Mouse (Mus musculus): ENCODE measurements around the gene Cdx2. TPM values are rescaled to one million over a fixed set of nuclear protein-coding genes. Genes with fewer than 3 reads are reported as not detected.

Gene Cdx2
- not detected for total RNA-seq (2021)
- long read RNA-seq, experiment 1: 0 reads
- long read RNA-seq, experiment 2: 0 reads

DNA sequence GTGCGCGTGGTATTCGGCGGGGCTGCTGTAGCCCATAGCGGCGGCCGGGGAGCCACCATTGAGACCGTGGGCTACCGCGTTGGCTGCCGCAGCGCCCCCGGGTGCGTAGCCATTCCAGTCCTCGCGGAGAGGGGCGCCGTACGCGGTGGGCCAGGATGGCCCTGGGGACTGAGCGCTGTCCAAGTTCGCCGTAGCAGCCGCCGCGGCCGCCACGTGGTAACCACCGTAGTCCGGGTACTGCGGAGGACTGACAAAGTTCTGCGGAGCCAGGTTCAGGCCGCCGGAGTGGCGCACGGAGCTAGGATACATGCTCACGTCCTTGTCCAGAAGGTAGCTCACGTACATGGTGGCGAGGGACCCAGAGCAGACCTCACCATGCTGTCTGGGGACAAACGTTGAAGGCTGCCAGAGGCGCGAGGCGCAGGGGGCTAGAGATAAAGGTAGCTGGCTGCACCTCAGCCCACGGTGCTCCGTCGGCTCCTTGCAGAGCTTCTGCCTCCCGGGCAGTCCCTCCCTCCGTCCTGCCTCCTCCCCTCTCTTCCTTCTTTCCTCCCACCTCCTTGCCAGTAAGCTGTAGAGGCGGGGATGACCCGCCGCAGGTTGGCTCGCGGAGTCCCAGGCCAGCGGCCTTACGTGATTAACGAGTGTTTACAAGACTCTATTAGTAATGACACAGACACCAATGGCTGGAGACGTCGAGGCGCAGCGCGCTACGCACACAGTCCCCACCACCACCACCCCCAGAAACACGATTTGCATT is at the start of gene Cdx2:
Gene Cdx2 (minus strand): TSS at position 633 of the 760 bp plus-strand sequence.
- DNase-seq: no peak
- intact Hi-C loops (cut with DNase I): no loop called here

DNA sequence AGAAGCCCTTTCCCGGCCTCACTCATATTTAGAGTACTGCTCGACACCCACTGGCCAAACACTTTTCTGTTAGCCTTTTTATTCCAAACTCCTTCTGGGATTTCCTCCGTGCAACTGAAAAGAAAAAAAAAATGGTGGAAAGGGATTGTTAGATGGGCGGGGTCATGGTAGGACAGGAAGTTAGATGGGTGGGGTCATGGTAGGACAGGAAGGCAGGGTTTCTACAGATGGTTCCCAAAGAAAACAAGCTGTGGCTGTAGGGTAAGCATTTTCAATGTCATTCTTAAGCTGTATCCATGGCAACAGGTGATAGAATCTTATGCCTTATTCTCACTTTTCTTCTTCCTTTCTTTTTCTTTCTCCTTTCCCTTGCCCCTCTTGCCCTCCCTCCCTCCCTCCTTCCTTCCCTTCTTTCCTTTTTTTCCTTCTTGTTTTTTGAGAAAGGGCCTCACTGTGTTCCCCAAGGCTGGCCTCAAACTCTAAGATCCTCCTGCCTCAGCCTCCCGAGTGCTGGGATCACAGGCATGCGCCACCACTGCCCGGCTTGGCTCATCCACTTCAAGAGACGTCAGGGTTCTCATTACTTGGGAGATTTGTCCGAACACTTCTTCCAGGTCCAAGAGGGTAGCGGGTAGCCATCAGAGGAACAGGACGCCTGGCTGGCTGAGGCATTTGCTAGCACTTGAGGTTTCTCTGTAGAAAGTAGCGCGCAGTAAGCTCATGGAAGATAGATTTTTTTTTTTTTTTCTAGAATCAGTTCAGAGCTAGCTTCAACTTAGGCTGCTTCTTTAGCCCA is 49.4 kb upstream of the Cdx2 start:
- no peak for DNase-seq
- intact Hi-C loops (cut with DNase I): no loop called here

DNA sequence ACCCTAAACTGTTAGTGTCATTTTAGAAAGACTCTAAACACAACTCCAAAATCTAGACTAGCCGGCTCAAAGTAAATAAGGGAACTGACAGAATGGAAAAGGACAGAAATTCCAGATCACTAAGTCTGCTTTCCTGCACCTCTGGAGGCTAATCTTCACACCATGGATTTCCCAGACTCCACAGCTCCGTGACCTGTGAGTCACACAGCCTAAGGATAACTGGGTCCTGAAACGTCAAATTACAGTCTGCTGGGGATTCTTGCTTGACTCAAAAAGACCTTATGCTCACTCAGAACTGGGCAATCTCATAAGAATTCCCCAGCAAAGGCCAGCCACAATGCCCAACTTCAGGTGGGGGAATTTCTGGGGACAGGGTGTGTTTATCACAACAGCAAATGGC is 48.7 kb upstream of the Cdx2 start:
- no peak for DNase-seq
- intact Hi-C loops (cut with DNase I): no loop called here

DNA sequence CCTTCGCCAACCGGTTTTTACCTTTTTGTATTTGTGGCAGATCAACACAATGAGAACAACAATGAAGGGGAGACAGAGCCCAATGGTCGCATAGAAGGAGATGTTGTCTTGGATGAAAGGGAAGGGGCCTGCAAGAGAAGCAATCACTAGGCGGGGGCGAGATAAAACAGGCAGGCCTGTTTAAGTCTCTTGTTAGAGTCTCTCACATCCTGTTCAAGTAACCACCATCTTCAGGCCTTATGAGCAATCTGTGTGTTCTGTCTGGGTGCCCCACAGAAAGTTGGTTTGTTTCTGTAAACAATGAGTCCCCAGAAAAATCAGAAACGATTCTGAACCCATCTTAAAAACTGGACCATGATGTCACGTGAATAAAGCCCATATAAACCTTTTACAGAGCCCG is 47.9 kb upstream of the Cdx2 start:
- intact Hi-C loops (cut with DNase I): no loop called here
- no peak for DNase-seq

DNA sequence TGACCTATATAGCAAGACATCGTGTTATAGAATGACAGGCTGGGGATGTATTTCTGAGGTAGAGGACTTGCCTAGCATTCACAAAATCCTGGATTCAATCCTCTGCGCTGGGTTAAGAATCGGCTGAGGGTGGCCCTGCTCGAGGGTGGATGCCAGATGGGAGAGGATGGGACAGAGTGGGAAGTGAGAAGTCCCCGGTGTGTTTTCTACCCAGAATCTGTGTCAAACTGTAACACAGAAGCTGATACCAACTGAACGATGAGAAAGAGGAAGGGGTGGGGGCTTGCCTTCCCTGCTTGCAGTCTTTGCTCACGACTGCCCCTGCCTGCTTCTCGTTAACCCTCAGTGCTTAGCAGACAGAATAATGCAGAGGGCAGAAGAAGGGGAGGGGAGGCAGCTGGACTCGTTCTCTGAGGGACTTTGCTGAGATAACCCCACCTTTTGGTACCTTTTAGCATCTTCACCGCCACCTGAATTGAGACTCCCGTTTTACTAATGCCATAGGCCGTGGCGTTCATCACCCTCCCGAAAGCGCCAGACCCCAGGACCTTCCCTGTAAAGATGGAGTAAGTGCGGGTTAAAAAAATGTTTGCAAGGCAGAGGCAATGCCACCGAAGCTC is 47.2 kb upstream of the Cdx2 start:
- intact Hi-C loops (cut with DNase I): no loop called here
- DNase-seq: no peak

DNA sequence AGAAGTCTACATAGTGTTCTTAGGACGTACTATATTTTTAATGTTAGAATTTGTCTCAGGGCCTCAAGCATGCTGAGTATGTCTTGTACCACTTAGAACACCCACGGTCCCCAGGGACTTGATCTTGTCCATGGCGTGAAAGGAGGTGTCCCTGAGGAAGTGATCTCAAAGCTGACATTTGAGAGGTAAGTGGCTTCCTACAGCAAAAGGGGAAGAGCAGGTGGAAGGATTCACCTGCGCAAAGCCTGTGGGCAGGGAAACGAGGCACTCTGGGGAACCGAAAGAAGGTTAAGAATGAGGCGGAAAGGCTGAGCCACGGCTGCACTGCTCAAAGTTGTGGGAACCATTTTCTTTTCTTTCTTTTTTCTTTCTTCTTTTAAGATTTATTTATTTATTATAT is 44.9 kb upstream of the Cdx2 start:
- DNase-seq: no peak
- intact Hi-C loops (cut with DNase I): no loop called here

DNA sequence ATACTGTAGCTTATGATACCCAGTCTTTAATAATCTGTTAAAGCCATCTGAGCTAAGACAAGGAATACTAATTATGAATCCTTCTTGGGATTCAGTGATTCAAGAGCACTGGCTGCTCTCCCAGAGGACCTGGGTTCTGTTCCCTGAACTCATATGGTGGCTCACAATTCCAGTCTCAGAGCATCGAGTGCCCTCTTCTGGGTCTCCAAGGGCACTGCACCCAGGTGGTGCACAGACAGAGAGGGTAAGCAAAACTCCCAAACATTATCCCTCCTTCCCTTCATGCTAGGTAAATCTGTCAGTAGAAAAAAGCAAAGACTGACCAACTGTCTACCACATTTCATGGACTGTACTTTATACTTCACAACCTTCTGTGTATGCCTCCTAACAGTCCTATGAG is 38.9 kb upstream of the Cdx2 start:
- intact Hi-C loops (cut with DNase I): no loop called here
- DNase-seq: no peak

DNA sequence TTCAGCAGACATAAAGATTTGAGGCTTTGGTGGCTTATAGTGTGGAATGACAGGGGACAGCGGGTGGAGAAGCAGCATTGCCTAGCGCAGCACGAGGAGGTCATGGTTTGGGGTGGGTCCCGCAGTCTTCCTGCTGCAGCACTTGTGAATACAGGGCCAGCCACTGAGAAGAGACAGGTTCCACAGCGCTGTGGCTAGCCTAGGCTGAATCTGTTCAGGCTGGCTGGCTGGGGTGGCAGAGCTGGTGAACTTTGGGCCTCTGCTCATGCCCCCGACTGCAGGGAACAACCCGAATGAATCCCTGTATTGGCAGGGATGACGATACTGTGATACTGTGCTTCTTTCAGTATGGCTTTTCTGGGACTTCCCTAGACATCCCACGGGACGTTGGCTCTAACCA is 36.8 kb upstream of the Cdx2 start:
- DNase-seq: no peak
- intact Hi-C loops (cut with DNase I): no loop called here

DNA sequence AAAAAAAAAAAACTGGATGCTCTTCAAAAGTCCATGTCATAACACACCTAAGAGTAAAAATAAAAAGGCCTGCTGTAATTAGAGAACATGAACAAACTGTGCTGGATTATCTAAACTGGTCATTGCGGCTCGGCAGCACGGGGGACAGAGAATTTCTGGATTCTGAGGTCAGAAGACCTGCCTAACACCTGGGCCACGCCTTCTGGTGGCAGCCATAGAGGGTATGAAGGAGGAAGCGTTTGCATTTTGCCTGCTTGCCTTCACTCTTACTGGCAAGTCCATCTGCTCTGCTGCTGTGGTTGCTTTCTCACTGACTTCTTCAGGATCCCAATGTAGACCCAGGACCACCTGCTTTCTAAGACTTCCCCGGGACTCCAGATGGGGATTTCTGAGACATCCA is 35.8 kb upstream of the Cdx2 start:
- intact Hi-C loops (cut with DNase I): no loop called here
- no peak for DNase-seq

DNA sequence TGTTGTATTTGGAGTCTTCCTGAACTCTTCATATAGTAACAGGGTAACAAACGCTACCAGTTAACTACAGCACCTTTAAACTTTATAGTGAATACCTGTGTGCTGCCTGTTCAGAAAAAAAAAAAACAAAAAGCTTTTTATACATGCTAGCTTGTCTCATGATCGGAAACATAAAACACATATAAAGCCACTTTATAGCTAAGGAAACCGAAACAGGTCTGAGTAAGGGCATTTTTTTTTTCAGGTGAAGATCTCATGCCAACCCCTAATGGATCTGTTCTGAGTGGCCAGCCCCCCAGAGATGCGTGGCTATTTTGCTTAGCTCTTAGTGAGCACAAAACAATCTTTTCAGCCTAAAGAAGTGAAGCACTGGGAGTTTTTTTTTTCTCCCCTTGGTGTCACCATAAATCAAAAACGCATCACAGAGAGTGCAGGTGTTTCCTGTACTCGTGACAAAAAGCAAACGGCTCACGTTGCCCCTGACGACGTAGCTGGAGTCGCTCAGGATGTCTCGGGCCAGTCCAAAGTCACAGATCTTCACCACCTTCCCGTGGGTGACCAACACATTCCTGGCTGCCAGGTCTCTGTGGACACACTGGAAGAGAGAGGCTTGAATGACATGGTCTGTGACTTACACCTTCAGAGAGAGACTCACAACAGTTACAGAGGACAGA is 33.8 kb upstream of the Cdx2 start:
- intact Hi-C loops (cut with DNase I): no loop called here
- no peak for DNase-seq

DNA sequence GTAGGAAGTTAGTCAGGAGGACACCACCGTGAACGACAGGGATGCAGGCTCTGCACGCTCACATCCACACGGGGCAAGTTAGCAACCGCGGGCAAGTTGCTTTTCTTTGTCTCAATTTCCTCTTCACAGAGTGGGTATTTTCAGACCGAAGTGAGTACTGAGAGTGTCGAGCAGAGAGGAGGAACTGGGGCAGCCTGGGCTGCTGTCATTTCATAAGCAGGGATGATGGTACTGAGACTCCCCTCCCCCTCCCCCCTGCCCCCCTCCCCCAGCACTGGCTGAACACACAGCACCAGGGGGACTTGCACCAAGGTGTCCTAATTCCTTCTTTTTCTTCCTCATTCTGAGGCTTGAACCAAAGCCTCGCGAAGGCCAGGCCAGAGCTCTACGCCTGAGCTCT is 32.5 kb upstream of the Cdx2 start:
- intact Hi-C loops (cut with DNase I): no loop called here
- DNase-seq: no peak

DNA sequence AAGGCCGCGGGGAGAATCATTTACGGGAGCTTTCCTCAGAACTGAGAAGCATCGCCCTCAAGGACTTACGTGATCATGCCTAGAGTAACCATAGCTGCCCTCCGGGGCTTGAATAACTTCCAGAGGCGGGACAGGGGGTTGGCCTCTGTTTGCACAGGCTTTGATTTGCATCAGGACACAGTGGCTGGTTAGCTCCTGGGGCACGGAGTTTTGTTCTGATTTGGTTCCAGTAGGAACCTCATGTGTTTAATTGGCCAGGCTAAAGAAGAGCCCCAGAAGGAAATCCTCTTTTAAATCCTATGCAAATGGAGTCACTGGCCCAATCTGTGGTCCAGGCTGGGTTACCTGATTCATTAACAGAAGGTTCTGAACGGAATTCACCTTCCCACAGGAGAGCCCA is 31.9 kb upstream of the Cdx2 start:
- intact Hi-C loops (cut with DNase I): no loop called here
- no peak for DNase-seq

DNA sequence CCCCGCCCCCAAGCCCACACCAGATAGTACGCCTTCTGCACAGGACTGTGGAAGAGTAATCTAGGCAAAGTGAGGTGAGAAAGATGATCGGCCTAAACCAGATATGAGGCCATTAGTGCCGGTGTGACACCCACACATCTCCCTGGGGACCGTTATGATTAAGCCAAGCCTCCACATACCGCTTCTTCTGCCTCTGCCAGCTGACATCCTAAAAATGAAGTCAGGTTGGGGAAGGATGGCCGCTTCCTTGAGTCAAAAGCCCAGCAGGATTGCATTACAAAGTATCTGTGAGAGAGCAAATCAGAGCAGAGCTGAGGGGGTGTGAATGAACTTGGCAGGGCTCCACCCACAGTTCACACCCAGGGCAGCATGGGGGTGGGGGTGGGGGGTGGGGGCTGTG is 25.6 kb upstream of the Cdx2 start:
- DNase-seq: no peak
- intact Hi-C loops (cut with DNase I): no loop called here

DNA sequence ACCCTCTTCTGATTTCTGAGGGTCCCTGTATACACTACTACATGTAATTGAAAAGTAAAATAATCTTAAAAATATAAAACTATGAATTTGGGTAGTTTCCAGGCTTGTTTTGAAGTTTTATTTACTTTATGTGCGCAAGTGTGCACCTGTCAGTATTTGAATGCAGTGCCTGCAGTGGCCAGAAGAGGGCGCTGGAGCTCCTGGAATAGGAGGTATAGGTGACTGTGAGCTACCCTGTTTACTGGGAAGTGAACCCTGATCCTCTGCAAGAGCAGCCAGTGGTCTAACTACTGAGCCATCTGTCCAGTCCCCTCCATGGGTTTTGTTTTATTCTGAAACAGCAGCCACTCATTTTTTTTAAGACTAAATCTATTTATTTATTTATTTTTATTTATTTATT is 24.5 kb upstream of the Cdx2 start:
- DNase-seq: no peak

DNA sequence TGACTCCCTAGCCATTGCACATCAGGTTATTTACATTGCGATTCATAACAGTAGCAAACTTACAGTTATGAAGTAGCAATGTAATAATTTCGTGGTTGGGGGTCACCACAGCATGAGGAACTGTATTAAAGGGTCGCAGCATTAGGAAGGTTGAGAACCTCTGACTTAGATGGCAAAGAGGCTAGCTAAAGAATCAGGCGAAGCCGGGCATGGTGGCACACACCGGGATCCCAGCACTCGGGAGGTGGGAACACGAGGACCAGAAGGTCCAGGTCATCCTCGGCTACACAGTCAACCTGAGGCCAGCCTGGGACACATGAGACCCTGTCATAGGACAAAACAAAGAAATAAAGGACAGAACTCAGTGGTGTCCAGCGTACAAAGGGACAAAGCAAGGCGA is 22.9 kb upstream of the Cdx2 start:
- intact Hi-C loops (cut with DNase I): loop anchor here (10.0 kb wide), 1 partner anchor 655 kb away; no protein-coding TSS in a partner anchor
- DNase-seq: no peak

More for the DNA sequence above, 24.5 kb upstream of the Cdx2 start:
- intact Hi-C loops (cut with DNase I): no loop called here

DNA sequence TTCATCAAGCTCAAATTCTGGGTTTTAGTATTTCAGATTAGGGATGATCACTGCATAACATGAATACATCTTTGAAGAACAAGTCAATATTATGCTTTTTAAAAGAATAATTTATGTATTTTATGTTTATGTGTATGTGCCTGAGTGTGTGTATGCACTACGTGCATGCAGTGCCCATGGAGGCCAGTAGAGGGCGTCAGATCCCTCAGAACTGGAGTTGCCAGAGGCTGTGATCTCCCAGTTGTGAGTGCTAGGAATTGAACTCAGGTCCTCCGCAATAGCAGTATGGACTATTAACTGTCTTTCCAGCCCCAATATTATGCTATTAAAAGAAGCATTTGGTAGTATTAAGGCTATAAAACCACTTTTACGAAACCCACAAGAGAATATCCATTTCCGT is 20.6 kb upstream of the Cdx2 start:
- intact Hi-C loops (cut with DNase I): loop anchor here (10.0 kb wide), 1 partner anchor 653 kb away; no protein-coding TSS in a partner anchor

DNA sequence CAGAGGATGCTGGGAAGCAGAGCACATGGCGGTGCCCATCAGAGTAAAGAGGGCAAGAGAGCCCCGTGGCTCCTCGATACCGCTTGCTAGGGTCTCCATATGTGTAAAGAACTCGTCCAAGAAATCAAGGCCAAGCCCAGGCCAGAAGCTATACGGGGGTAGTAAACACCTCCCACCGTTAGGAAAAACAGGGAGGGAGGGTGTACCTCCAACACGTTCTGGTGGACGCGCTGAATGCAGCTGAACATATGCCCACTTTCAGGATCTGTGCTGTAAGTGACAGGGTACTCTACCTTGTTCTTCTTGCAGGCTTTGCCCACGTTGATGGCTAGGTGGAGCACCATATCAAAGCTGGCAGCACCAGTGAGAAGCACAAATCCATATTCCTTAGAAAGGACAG is 18.9 kb upstream of the Cdx2 start:
- no peak for DNase-seq
- intact Hi-C loops (cut with DNase I): loop anchor here (10.0 kb wide), 1 partner anchor 651 kb away; no protein-coding TSS in a partner anchor

More for the DNA sequence above, 20.6 kb upstream of the Cdx2 start:
- no peak for DNase-seq

DNA sequence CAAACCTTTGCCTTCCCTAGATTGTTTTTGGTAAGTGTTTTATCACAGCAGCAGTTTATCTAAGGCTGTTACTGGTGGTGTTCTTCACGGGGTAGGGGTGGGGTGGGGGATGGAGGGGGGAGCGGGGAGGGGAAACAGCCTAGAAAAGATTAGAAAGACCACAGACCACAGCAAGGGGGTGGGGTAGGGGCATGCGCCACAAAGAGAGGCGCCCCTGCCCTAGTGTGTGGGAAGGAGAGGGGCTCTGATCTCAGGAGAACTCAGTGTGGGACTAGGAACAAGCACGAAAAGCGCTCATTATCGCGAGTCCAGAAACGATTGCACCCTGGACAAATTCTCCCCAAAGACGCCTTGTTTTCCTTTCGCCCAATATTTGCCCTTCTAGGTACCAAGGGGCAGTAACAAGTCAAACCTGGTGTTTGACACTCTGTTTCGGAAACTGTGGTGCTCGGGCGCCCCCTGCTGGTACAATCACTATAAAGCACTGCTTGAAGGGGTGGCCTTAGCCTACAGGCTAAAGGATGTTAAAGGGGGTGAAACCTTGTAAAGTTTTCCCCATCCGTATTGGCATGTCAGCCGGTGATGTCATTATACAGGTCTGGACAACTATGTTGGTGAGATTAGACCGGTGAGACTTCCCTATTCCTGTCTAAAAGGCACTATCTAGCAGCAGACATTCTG is 16.3 kb upstream of the Cdx2 start:
- intact Hi-C loops (cut with DNase I): loop anchor here (5.0 to 10.0 kb wide), 2 partner anchors 96 to 649 kb away; no protein-coding TSS in a partner anchor
- peak; percentile 40 to 44 for DNase-seq

DNA sequence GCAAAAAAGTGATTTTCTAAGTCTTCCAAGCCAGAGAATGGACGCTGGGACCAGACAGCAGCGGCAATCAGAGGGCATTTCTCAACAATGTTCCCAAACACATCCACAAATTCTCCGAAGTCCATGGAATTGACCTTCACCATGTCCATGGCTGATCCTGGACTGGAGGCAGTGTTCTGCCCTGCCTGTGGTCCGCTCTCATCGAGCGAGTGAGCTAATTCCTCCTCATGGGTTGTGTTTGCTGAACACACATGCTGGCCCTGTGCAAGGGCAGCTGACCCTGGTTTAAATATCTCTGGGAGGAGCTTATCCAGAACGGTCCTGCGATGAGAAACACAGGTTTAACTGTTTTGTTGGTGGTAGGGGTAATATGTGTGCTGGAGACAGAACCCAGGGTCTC is 15.1 kb upstream of the Cdx2 start, which contains the start of gene Urad:
Gene Urad (minus strand): TSS at position 258 of the 400 bp plus-strand sequence.
- no peak for DNase-seq
- intact Hi-C loops (cut with DNase I): loop anchor here (5.0 to 10.0 kb wide), 2 partner anchors 95 to 647 kb away; no protein-coding TSS in a partner anchor

DNA sequence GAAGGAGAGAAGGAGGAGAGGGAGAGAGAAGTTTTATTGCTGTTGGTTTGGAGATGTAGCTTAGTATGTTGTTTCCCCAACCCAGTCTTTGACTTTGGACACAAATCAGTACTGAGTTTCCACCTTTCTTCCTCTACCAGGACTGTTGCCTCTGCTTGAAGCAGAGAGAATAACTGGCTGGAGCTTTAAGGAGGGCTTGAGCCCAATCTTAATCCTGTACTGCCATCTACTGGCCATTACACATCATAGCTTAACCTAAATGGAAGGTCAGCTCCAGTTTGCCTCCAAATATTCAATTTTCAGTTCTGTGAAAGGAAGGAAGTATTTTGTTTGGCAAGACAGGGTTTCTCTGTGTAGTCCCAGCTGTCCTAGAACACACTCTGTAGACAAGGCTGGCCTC is 12.6 kb upstream of the Cdx2 start:
- no peak for DNase-seq
- intact Hi-C loops (cut with DNase I): loop anchor here (2.0 to 10.0 kb wide), 6 partner anchors 92 to 645 kb away; no protein-coding TSS in a partner anchor
